Mouse (Mus musculus): ENCODE results near the gene Ap2a2. TPM values are rescaled to one million over a fixed set of nuclear protein-coding genes. Genes with fewer than 3 reads are reported as not detected.
"Not testable (repeated sequence)": the region's sequence is repeated elsewhere in the genome, so short reads cannot be mapped to it uniquely, and the experiment has no call there.

Ap2a2 gene
- polyA plus RNA-seq, 1 experiment from 2014 or later = 107 TPM

GRCm38 (mm10) chr7:141639335-141639890 lies 77.4 kb downstream of the Ap2a2 start:
- H3K4me3 ChIP-seq (replicated peaks); H3K9ac ChIP-seq (replicated peaks); H3K27ac ChIP-seq; H3K4me1 ChIP-seq (replicated peaks); H3K27me3 ChIP-seq; H3K36me3 ChIP-seq; H3K4me2 ChIP-seq (replicated peaks); H3K9me3 ChIP-seq: not testable (repeated sequence)
- 84% methylated on average over 5 of the region's 5 CpGs for WGBS
- peak; percentile 44; the same call in 1 of the 2 replicates for ATAC-seq

DNA sequence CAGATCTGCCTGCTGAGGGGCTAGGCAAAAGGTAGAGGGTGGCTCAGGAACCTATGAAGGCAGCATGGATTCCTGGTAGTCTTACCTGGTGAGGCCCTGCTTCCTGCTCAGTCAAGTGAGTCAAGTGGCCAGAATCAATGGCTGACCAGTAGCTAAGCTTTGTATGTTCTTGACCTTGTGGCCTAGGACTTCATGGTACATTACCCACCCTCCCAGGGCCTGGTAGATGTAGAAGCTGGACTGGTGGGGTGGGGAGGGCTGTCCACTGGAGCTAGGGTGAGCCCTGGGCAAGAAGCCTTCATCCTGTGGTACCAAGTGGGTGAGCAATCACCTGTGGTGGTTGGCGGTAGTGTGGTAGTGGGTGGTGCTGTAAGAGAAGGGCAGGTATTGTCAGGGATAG lies 80.4 kb downstream of the Ap2a2 start:
- H3K4me2 ChIP-seq (replicated peaks) = no peak overlapping the region
- H3K4me3 ChIP-seq (replicated peaks) = no peak overlapping the region
- H3K36me3 ChIP-seq = no peaks in the 10 kb centered on the region
- no peaks in the 10 kb centered on the region for H3K9me3 ChIP-seq
- no peaks in the 10 kb centered on the region for H3K27me3 ChIP-seq
- H3K9ac ChIP-seq (replicated peaks) = no peak overlapping the region
- no peak for ATAC-seq
- no peak overlapping the region for H3K27ac ChIP-seq
- 69% methylated on average over 1 of the region's 1 CpGs for WGBS
- no peaks in the 10 kb centered on the region for H3K4me1 ChIP-seq (replicated peaks)

DNA sequence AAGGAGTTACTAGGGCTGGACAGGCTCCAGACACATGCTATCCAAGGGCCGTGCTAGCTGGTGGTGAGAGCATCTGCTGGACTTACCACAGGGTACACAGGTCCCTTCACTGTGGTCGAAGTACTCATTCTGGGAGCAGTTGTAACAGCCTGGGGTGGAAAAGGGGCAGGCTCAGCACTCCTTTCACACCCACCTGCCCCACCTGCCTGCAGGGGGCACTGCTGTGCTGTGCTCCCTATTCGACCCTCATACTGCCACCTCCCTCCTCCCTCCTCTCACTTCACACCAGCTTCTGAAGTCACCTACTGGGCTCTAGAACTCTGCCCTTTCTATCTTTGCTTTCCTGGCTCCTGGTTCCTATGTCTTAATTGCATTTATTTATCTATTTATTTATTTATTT lies 81.2 kb downstream of the Ap2a2 start:
- H3K9ac ChIP-seq (replicated peaks) = no peak overlapping the region
- H3K4me1 ChIP-seq (replicated peaks) = no peaks in the 10 kb centered on the region
- H3K27ac ChIP-seq = no peak overlapping the region
- H3K4me3 ChIP-seq (replicated peaks) = no peak overlapping the region
- H3K36me3 ChIP-seq = no peaks in the 10 kb centered on the region
- no peaks in the 10 kb centered on the region for H3K9me3 ChIP-seq
- WGBS = 62% methylated on average over 3 of the region's 3 CpGs
- no peaks in the 10 kb centered on the region for H3K27me3 ChIP-seq
- no peak for ATAC-seq
- H3K4me2 ChIP-seq (replicated peaks) = no peak overlapping the region

GRCm38 (mm10) chr7:141647083-141647482 lies 85.1 kb downstream of the Ap2a2 start:
- Histone ChIP-seq H3K36me3 (no peaks in the 10 kb centered on the region), H3K27me3 (no peaks in the 10 kb centered on the region), H3K4me2 (replicated peaks) (no peak overlapping the region), H3K4me3 (replicated peaks) (no peak overlapping the region), H3K9ac (replicated peaks) (no peak overlapping the region), H3K9me3 (no peaks in the 10 kb centered on the region), H3K27ac (no peak overlapping the region), H3K4me1 (replicated peaks) (no peaks in the 10 kb centered on the region)
- WGBS = 72% methylated on average over 2 of the region's 2 CpGs
- ATAC-seq = no peak

- no peak overlapping the region for H3K9ac ChIP-seq (replicated peaks)
- ATAC-seq = no peak
- H3K4me3 ChIP-seq (replicated peaks) = no peak overlapping the region
- H3K4me2 ChIP-seq (replicated peaks) = no peak overlapping the region
- no peaks in the 10 kb centered on the region for H3K4me1 ChIP-seq (replicated peaks)
- H3K27me3 ChIP-seq = no peaks in the 10 kb centered on the region
- H3K9me3 ChIP-seq = no peaks in the 10 kb centered on the region
- H3K27ac ChIP-seq = no peak overlapping the region
- WGBS = 86% methylated on average over 11 of the region's 11 CpGs
- H3K36me3 ChIP-seq = no peaks in the 10 kb centered on the region
Observed at GRCm38 (mm10) chr7:141647815-141648214, 85.8 kb downstream of the Ap2a2 start.

DNA sequence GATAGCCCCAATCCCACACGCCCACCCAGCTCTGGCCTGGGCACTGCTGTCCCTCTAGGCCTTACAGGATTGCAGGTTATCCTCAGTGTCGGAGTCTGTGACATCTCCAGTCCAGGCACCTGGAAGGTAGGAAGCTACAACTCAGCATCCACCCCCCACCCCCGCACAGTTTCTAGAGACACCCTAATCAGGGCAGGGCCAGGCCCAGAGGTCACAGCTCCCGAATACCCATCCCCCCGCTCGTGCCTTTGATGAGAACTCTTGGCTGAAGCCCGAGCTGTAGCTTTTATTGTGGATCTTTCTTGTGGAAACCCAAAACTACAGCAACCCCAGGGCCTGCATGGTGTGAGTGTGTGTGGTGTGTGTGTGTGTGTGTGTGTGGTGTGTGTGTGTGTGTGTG lies 90.2 kb downstream of the Ap2a2 start:
- no peaks in the 10 kb centered on the region for H3K27me3 ChIP-seq
- H3K9me3 ChIP-seq = no peaks in the 10 kb centered on the region
- H3K4me2 ChIP-seq (replicated peaks) = no peak overlapping the region
- H3K36me3 ChIP-seq = no peaks in the 10 kb centered on the region
- no peak overlapping the region for H3K4me3 ChIP-seq (replicated peaks)
- H3K9ac ChIP-seq (replicated peaks) = no peak overlapping the region
- 0 out of 2 replicates have a peak, but pooled peaks cover 5% of the 10 kb centered on the region for H3K4me1 ChIP-seq (replicated peaks)
- WGBS = 48% methylated on average over 7 of the region's 7 CpGs
- no peak overlapping the region for H3K27ac ChIP-seq
- no peak for ATAC-seq

- no peaks in the 10 kb centered on the region for H3K9me3 ChIP-seq
- 88% methylated on average over 1 of the region's 1 CpGs for WGBS
- no peaks in the 10 kb centered on the region for H3K27me3 ChIP-seq
- no peaks in the 10 kb centered on the region for H3K4me1 ChIP-seq (replicated peaks)
- H3K9ac ChIP-seq (replicated peaks) = no peak overlapping the region
- H3K36me3 ChIP-seq = no peaks in the 10 kb centered on the region
- H3K4me3 ChIP-seq (replicated peaks) = no peak overlapping the region
- no peak for ATAC-seq
- no peak overlapping the region for H3K27ac ChIP-seq
- no peak overlapping the region for H3K4me2 ChIP-seq (replicated peaks)
Observed at GRCm38 (mm10) chr7:141660346-141660745, 98.4 kb downstream of the Ap2a2 start.

DNA sequence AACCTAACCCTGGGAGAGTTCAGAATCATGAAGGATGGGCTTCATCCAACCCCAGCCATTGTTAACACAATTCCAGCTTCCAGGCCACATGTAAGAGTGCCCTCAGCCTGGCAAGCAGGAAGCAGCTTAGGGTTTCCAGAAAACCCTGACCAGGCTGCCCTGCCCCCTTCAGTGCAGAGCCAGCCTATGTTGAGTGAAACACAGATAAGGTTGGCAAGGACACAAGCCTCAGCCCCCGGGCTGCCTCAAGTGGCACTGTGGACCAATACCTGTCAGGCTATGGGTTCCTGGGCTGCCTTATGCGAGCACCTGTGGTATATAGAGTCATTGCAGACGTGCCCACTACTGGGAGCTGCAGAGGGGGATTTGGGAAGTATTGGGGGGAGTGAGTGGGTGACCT lies 99.5 kb downstream of the Ap2a2 start:
- H3K4me2 ChIP-seq (replicated peaks) = no peak overlapping the region
- no peak for ATAC-seq

GRCm38 (mm10) chr7:141662223-141662622 lies 100.2 kb downstream of the Ap2a2 start:
- no peak overlapping the region for H3K4me3 ChIP-seq (replicated peaks)
- 56% methylated on average over 5 of the region's 5 CpGs for WGBS
- H3K4me2 ChIP-seq (replicated peaks) = no peak overlapping the region
- no peak for ATAC-seq
- no peaks in the 10 kb centered on the region for H3K36me3 ChIP-seq
- H3K9ac ChIP-seq (replicated peaks) = no peak overlapping the region
- no peaks in the 10 kb centered on the region for H3K4me1 ChIP-seq (replicated peaks)
- H3K27ac ChIP-seq = no peak overlapping the region
- no peaks in the 10 kb centered on the region for H3K9me3 ChIP-seq
- H3K27me3 ChIP-seq = no peaks in the 10 kb centered on the region

More for the DNA sequence above, 99.5 kb downstream of the Ap2a2 start:
- Histone ChIP-seq H3K9me3 (no peaks in the 10 kb centered on the region), H3K4me1 (replicated peaks) (no peaks in the 10 kb centered on the region), H3K27ac (no peak overlapping the region), H3K27me3 (no peaks in the 10 kb centered on the region), H3K4me3 (replicated peaks) (no peak overlapping the region), H3K36me3 (no peaks in the 10 kb centered on the region), H3K9ac (replicated peaks) (no peak overlapping the region)
- WGBS = 79% methylated on average over 3 of the region's 3 CpGs

DNA sequence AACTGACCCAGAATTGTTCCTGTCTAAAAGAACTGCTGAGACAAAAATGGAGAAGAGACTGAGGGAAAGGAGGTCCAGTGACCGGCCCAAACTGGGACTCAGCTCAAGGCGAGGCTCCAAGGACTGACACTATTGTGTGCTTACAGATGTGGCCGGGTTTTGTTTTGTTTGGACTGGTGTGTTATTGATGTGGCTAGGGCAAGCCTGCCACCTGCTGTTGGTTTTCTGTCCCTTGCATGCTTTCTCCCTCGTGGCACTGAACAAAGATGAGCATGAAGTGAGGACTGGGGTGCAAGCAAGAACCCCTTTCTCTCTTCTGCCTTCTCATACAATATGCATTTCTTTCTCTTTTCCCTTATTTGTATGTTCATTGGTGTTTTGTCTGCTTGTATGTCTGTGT lies 104.2 kb downstream of the Ap2a2 start:
- Histone ChIP-seq H3K4me1 (replicated peaks) (no peaks in the 10 kb centered on the region), H3K9ac (replicated peaks) (no peak overlapping the region), H3K27me3 (no peaks in the 10 kb centered on the region), H3K9me3 (no peaks in the 10 kb centered on the region), H3K27ac (no peak overlapping the region), H3K4me3 (replicated peaks) (no peak overlapping the region), H3K4me2 (replicated peaks) (no peak overlapping the region), H3K36me3 (no peaks in the 10 kb centered on the region)
- no peak for ATAC-seq
- 16% methylated on average over 4 of the region's 4 CpGs for WGBS

DNA sequence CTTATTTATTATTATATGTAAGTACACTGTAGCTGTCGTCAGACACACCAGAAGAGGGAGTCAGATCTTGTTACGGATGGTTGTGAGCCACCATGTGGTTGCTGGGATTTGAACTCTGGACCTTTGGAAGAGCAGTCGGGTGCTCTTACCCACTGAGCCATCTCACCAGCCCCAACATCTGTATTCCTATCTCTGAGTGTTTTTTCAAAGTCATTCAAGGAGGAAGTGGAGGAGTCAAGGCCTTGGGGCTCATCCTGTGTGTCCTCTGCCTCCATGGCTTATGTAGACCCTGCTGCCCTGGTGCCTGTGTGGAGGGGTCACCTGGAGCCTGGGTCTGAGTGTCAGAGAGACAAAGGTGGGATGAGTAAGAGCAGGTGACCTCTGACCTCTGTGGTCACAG lies 107.1 kb downstream of the Ap2a2 start:
- not testable (repeated sequence) for H3K36me3 ChIP-seq; H3K4me1 ChIP-seq (replicated peaks); H3K4me2 ChIP-seq (replicated peaks); H3K9me3 ChIP-seq; H3K27me3 ChIP-seq; H3K27ac ChIP-seq; H3K9ac ChIP-seq (replicated peaks); ATAC-seq; H3K4me3 ChIP-seq (replicated peaks)
- 80% methylated on average over 3 of the region's 3 CpGs for WGBS

DNA sequence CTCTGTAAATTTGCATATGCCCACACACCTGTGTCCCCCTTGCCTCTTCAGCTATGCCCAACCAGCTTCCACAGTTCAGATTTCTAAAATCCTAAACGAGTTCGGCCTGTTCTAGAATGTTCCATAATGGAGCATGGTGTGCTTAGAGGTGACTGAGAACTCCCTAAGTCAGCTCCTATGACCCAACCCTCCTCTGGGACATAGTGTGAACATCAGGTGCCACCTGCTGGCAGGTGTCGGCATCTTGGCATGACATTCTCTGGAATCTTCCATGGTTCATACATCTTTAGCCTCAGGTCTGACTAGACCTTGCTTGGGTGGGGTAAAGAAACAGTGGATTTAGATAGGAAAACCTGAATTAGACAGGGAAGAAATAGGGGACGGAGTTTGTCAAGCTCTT lies 109.0 kb downstream of the Ap2a2 start:
- H3K36me3 ChIP-seq = no peaks in the 10 kb centered on the region
- no peaks in the 10 kb centered on the region for H3K27me3 ChIP-seq
- H3K4me2 ChIP-seq (replicated peaks) = no peak overlapping the region
- 88% methylated on average over 4 of the region's 4 CpGs for WGBS
- H3K27ac ChIP-seq = no peak overlapping the region
- no peak overlapping the region for H3K4me3 ChIP-seq (replicated peaks)
- ATAC-seq = no peak
- H3K9me3 ChIP-seq = no peaks in the 10 kb centered on the region
- no peaks in the 10 kb centered on the region for H3K4me1 ChIP-seq (replicated peaks)
- H3K9ac ChIP-seq (replicated peaks) = no peak overlapping the region

GRCm38 (mm10) chr7:141671626-141672291 lies 109.8 kb downstream of the Ap2a2 start:
- no peak overlapping the region for H3K4me2 ChIP-seq (replicated peaks)
- H3K4me3 ChIP-seq (replicated peaks) = no peak overlapping the region
- no peaks in the 10 kb centered on the region for H3K27me3 ChIP-seq
- no peak overlapping the region for H3K9ac ChIP-seq (replicated peaks)
- no peaks in the 10 kb centered on the region for H3K4me1 ChIP-seq (replicated peaks)
- no peaks in the 10 kb centered on the region for H3K36me3 ChIP-seq
- no peak overlapping the region for H3K27ac ChIP-seq
- no peaks in the 10 kb centered on the region for H3K9me3 ChIP-seq
- 83% methylated on average over 5 of the region's 5 CpGs for WGBS
- ATAC-seq = no peak

All from midbrain, embryonic 13.5 days (tissue).